Mouse (Mus musculus): ENCODE data around the gene Nxn.

Gene Nxn

DNA sequence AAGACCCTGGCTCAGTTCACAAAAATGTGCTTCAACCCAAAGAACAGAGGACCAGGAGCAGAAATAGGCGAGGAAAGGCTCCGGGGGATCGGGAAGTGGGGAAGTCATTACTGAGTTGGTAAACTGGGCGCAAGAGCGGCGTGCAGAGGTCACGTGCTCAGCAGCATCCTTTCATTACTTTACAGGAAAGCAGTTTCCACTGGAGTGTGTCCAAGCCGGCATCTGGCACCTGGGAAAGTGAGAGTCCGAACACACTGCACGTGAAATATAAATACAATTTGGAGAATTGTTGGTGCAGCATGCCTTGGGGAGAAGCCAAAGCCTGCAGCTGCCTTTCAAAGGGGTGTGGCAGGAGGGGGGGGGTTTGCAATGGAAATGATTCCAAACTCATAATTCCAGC lies 2.5 kb upstream of the Nxn start:
- no peak for DNase-seq (ENCODE audit: extremely low spot score, low read depth, low spot score)

DNA sequence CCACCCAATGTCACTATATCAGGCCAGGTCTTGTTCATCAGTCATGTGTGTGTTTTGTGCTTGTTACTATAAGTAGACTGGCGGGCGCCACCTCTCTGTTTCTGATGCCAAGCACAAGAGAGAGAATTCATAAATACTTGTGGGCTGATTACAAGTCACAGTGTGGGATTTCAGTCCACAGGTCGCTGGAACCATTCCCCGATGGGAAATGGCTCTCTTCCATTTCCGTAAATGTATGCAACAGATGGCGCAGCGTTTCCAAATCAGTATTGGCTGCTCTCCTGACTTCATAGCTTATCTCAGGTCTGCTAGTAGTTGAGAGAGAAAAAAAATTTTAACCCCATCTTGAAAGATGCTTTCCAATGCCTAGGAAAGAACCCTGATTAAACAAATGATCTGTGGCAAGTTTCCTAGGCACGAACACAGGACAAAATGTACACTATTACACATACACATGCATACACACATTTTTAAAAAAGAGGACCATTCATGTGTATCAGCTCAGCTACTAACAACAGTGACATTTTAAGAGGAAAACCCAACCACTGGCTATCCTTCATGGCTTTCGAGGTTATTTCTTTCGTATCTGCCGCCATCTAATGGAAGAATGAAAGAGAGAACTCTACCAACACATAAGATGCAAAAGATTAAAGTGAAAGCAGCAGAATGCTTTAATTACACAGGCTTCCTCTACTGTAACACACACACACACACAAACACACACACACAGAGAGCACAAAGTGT lies 819 bp upstream of the Nxn start:
- no peak for DNase-seq (ENCODE audit: extremely low spot score, low read depth, low spot score)

DNA sequence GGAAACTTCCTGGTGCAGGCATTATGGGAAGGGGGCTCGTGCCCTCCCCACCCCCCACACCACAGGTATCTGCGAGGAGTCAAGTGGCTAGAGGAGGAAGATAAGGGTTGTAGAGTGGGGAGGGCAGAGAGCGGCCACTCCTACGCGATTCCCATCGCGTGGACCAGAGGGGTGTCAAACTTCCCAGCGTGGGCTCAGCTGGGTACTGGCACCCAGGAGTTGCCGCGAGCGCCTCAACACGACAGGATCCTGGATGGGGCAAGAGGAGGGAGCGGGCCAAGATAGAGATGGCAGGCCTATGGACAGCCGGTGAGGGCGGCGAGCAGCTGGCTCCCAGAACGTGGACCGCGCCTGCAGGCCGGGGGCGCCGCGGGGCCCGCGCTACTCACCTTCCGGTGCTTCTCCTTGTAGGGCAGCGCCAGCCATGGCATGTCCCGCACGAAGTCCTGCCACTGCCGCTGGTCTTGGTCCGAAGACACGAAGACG lies 585 bp downstream of the Nxn start:
- no peak for DNase-seq (ENCODE audit: extremely low spot score, low read depth, low spot score)

DNA sequence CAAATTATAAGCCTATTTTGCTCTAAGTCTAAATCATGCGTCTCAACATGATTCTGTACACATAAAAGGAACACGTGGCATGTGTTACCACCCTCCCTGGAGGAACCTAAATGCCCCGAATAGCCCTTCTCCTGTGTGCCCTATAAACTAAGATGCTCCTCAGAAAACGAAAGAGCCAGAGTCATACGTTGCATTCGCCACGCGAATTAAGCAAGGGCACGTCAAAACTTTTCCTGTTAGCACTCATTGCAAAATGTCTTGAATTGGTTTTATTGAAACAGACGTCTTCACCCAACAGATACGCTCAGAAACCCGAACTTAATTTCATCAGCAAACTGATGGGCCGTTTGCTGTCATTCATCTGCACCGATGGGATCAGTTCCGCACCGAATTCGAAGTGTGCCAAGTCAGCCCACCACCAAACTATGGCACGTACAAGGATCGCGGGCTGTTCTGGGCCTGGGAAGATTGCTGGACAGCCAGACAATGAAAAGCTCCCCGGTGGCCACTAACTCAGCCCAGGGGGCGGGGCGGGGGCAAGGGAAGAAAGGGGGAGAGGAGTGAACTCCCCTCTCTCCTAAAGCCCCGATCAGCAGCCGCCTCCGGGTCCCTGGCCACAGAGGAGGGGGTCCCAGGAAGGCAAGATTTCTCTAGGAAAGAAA lies 1.2 kb downstream of the Nxn start:
- DNase-seq (ENCODE audit: extremely low spot score, low read depth, low spot score), result no peak

DNA sequence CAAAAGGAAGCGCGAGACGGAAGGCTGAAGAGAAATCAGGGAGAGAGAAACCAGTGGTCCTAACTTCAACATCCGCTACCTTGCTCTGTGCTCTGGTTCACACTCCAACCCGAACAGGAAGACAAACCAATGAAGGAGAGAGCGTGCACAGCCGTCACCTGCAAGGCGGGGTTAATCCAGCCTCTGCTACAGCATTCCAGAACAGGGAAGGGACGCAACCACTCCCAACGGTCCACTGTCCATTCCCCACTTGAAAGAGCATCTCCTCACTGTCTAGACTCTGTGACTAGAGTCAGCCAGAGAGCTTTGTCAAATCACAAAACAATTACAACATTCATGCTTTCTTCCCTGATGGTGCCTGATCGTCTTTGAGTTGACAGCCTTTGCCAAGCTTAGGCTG lies 5.9 kb downstream of the Nxn start:
- no peak for DNase-seq (ENCODE audit: extremely low spot score, low read depth, low spot score)

DNA sequence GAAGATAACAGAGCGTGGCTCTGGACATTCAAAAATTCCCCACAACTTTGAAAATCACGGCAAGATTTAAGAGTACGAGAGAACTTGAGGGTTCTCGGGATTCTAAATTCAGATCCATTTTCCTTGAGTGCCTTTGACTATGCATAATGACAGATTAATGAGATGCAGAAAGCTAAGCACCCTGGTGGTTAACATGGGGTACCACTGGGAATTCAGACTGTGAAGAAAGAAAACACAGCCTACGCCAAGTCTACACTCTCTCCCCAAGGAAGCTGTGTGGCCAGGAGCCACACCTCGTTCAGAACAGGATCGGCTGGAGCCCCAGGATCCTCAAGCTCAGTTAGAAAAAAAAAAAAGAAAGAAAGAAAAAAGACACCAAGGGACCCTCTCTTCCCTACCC lies 6.4 kb downstream of the Nxn start:
- no peak for DNase-seq (ENCODE audit: extremely low spot score, low read depth, low spot score)

DNA sequence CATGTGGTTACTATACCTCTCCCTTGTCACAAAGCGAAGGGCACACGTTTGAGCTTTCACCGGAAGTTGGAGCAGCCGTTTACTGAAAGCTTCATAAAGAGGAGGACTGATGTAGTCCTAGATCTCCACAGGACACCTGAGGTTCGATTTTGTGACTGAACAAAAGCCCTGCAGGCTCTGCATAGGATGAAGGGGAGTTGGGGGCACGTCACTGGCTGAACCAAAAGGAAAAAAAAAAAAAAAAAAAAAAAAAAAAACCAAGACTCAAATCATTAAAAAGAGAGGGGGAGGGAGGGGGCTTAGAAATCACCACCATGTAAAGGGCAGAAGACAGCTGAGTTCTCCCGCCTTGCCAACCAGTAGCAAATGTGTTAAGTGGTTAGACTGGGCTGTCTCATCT lies 10.2 kb downstream of the Nxn start:
- DNase-seq (ENCODE audit: extremely low spot score, low read depth, low spot score), result no peak

DNA sequence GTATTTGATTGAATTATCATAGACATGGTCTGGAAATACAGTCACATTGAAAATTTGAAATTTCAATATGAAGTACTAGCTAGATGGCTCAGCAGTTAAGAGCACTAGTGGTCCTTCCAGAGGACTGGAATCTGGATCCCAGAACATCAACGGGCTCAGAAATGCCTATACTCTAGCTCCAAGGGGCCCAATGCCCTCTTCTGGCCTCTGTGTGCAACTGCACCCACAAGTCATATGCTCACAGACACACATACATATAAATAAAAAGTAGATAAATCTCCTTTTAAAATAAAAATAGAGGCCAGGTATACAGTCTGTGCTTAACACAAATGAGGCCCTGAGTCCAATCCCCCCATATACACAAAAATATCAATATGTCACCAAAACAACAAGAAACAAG lies 11.8 kb downstream of the Nxn start:
- no peak for DNase-seq (ENCODE audit: extremely low spot score, low read depth, low spot score)

DNA sequence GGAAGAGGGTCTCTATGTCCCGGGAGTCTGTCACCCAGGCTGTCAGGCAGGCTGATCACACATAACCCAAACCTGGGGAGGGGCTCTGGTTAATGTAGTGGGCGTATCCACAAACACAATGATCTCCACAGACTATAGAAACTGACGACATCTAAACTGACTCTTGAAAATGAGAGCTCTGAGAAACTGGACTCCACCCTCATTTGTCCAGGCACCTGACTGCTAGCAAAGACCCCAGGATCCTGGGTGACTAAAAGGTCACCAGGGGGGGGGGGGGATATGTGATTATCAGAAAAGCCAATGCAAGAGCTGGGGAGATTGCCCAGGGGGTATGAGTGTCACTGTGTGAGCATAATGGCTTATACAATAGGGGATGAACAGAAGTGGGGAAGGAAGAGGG lies 13.2 kb downstream of the Nxn start:
- DNase-seq (ENCODE audit: extremely low spot score, low read depth, low spot score), result no peak

DNA sequence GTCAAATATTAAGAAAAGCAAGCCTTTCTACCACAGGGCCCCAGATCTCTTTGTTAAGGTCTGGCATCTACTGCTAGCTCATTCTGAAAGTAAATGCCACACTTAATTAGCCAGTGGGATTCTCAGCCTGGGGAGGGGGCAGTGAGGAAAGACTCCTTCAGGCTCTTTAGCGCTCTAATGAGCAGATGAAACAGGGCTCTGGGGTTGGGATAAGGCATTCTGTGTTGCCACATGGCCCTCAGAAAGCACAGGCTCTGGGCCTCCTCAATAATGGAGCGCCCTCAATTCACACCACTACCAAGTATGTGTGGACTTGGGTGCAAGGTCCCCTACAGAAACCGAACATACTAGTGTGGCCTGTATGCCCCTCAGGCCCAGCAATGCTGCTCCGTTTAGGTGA lies 13.9 kb downstream of the Nxn start:
- DNase-seq (ENCODE audit: extremely low spot score, low read depth, low spot score), result no peak

DNA sequence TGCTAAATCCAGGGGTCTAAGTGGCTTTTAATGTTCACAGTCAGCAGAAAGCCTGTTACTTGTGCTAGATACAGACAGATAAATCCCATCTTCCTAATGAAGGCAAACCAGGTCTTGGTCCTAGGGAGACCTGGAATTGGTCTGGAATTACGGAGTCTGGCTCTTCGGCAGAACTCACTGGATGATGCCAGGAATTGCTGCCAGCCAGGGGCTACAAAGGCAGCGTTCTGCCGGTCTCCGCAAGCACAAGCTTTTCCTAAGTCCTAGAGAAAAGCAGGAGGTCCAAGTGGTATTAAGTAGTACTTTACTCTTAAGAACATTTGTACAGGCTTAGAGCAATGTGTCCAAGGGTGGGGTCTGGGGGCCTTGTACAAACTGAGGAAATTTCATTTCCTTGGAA lies 14.6 kb downstream of the Nxn start:
- DNase-seq (ENCODE audit: extremely low spot score, low read depth, low spot score), result no peak

DNA sequence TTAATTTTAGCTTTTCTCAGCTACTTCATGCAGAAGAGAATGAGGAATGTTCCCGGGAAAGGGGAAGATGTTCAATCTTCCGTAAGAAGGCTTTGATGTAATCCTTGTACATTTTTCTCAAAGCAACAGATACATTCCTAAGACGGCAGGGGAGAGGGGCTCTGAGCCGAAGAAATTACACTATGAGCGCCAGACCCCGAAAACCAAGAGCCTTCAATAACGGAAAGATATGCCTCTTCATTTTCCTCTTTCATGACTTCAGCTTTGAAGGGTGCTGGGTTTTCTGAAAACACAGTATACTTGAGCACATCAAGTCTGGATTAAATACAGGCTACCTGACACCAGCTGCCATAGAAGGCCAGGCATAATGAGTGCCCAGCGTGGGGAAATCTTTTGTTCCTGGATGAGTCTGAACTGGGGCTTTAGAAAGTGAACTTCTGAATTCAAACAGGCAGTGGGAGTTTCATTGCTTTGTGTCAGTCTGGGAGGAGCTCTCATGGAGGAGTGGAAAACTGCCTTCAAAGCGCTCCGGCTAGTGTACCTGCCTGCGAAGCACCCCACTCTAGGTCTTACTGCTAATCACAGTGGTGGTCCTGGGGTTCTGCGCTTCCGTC lies 16.1 kb downstream of the Nxn start:
- DNase-seq (ENCODE audit: extremely low spot score, low read depth, low spot score), result no peak

DNA sequence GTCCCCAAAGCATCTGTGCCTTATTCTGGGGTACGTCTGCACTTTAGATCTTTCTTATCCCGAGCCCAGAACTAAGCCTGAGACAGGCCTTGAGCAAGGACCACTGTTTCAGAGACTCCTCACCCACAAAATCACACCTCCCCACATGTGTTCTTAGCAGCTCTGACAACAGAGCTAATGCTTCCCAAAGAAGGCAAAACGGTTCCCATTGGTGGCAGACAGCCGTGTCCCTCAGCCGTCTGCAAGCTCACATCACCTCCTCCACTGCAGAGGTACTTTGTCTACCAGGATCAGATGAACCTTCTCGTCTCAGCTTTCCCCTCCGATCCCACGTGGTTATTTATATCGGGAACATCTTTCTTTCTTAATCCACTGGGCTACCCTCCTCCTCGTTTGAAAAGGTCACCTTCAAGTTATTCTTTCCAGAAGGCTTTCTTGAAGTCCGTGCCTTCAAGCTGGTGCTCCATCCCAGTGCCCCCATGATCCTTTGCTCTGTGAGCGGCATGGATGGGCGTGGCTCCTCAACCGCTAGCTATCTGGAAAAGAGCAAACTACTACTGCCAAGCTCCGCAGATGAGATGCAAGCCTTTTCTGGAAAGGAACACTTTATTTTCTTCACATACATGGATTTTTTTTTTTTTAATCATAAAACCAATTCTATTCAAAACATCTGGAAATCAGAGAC lies 17.6 kb downstream of the Nxn start:
- no peak for DNase-seq (ENCODE audit: extremely low spot score, low read depth, low spot score)

DNA sequence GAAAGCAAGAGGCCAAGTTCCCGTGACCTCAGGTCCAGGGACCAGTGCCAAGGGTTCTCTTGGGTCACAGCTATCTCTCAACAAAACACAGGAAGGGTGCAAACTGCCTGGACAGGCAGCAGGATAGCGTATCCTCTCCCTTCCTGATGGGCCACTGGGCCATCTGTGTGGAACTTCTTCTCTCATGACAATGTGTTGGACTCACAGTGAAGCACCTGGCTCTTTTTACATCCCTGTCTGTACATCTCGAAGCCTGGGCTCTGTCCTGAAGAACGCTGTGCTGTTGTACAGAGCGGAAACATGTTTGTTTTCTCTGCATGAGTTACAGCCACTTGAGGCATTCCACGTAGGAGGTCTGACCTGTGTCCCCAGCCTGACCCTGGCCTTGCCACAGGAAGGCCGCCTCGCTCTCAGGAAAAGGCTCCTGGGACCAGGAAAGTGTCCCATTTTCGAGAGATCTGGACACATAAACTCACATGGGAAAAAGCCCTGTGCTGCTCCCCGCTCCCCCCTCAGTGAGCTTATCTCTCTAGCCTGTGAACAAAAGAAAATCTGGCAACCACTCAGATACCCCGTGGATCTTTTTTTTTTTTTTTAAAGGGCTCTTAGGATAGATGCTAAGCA lies 18.9 kb downstream of the Nxn start:
- DNase-seq (ENCODE audit: extremely low spot score, low read depth, low spot score), result no peak

DNA sequence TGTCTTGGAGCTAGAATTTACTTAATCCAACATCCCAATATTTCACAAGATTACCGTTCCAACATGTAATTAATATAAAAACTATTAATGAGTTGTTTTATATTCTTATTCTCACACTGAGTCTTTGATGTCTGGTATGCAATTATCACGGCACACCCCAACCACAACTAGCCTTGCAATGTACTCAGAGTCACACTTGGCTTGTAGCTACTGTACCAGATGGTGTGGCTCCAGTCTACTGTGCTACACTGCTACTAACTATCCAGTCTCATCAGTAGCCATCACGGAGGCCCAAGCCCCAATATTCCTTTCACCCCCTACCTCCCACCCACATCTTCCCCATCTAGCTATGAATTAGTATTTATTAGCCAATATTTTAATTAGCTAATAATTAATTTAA lies 22.5 kb downstream of the Nxn start:
- DNase-seq (ENCODE audit: extremely low spot score, low read depth, low spot score), result no peak

DNA sequence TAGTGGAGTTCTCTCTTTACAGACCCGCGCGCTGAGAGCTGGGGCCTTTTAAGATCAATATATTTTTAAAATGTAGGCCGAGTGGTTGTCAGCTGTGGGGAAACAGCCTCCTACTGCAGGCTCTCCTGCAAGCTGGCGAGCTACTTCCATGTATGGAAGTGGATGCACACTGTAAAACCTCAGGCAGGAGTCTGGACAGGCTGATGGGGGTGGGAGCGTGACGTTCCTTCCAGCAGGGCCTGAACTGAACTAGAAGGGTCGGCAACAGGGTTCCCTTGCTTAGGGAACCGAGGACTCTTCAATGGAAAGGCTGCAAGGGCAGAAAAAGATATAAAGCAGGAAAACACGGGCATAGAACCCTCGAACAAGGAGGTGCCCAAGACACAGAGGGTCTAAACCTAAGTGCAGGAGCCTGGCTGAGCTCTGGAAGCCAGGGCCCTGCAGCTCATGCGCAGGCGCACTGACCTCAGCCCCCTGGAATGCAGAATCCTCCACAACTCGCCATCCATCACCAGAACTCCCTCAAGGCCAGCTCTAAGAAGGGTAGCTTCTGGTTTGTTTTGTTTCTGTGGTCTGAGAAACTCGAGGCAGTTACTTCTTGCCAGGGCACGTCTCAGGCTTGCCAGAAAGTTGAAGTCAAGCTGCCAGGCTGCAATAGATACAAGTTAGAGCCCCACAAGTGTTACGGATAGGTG lies 24.3 kb downstream of the Nxn start:
- DNase-seq (ENCODE audit: extremely low spot score, low read depth, low spot score), result no peak

DNA sequence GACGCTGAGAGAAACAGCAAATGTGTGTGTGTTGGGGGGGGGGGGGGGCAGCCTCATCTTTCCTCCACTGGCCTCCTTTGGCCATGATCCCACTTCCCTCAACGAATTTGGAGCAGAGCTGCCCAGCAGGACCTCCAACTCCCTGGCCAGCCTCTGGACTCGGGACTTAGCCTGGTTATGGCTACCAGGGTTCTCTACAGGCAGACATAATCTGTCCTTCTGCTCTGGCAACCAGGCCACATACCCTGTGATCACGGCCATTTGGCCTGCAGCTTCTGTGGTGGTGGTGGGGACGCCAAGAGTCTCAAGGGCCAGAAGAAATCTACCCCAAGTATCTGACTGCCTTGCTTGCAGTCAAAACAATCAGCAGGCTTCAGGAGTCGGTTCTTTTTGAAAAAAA lies 26.4 kb downstream of the Nxn start:
- no peak for DNase-seq (ENCODE audit: extremely low spot score, low read depth, low spot score)

DNA sequence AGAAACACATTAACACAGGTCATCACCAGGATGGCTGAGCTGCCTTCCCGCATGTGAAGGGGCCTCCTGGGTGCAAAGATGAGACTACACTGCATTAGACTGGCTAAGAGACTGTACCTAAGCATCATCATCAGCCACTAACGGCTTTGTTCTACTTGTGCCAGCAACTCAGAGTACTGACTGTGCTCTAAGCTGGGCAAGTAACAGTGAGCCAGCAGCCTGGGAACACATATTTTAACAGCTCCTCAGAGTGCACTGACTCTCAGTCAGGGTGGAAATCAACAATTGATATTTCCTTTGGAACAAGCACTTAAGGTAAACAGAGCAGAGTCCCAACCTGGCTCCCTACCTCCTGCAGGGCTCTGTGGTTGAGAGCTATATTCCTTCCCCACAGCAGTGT lies 26.8 kb downstream of the Nxn start:
- DNase-seq (ENCODE audit: extremely low spot score, low read depth, low spot score), result no peak

DNA sequence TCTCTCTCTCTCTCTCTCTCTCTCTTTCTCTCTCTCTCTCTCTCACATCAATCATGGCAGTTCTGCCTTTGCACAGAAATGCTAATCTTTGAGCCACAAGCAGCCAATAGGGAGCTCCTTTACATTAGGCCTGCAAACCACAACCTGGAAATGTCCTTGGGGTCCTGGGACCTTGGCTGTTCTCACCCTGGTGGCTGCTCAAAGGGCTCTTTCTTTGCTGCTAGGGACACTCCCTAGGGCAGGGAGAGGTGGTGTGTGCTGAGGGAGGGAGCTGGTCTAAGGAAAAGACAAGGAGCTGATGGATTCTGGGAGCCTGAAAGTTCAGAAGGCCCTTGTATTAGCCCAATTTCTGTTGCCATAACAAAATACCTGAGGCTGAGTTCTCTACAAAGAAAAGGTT lies 28.4 kb downstream of the Nxn start:
- no peak for DNase-seq (ENCODE audit: extremely low spot score, low read depth, low spot score)

DNA sequence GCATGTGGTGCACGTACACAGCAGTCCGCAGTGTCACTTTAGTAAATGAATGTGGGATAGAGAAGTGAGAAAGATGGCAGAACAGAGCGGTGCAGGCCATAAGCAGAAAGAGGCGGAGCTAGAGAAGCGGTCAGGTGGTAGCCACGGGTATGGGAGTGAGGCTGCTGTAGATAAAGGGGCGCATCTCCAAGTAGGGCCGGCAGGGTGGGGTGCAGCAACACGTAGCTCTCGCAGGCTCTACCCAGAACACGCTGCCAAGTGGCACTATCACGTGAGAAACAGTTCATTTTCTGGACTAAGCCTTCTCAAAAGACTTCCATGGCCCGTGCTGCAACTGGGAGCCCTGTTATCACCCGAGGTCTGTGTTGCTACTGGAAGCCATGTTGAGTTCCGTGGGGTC lies 32.2 kb downstream of the Nxn start:
- DNase-seq (ENCODE audit: extremely low spot score, low read depth, low spot score), result no peak

DNA sequence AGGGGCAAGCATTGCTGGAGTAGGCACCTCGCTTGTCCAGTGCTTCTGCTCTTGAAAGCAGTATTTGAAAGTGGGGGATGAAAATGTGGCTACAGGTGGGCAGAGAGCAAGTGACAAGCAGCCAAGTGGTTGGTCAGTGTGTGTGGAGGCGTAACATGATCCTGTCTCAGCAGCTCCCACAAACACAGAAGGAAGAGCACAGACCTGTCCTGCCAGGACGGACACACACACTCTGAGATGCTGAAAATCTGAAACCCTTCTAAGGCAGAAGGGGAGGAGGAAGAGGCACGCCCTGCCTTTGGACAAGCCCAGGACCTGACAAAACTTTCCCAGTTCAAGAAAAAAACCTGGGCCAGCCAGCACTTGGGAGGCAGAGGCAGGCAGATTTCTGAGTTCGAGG lies 34.9 kb downstream of the Nxn start:
- DNase-seq (ENCODE audit: extremely low spot score, low read depth, low spot score), result no peak
